Mouse (Mus musculus): ENCODE measurements at regions not wholly inside any gene's neighbourhood (a gene's known extent, or its start where the extent isn't known, plus 50 kb on each side); places are given as distances from the start of the nearest gene placed in this dataset.

GRCm38 (mm10) chr12:99622238-99622637 lies 58.9 kb upstream of the Foxn3 start:
- H3K9ac ChIP-seq (ENCODE audit: low read depth, low read length) = no peak overlapping the region
- H3K4me2 ChIP-seq (ENCODE audit: low read depth, low read length) = no peak overlapping the region
- H3K27ac ChIP-seq (ENCODE audit: low read length) = no peak overlapping the region
- no peaks in the 10 kb centered on the region for H3K36me3 ChIP-seq (ENCODE audit: control insufficient read depth, insufficient read depth, low read length)
- H3K27me3 ChIP-seq (replicated peaks; ENCODE audit: control insufficient read depth, insufficient read depth, low read length) = no peaks in the 10 kb centered on the region
- H3K4me3 ChIP-seq (ENCODE audit: low read length) = no peak overlapping the region
- H3K4me1 ChIP-seq (ENCODE audit: control insufficient read depth, insufficient read depth, low read length) = 0 out of 2 replicates have a peak, but pooled peaks cover 5% of the 10 kb centered on the region
- ATAC-seq = no peak
- no peaks in the 10 kb centered on the region for H3K9me3 ChIP-seq (ENCODE audit: control insufficient read depth, low read length)
- 85% methylated on average over 2 of the region's 2 CpGs for WGBS

- Histone ChIP-seq H3K4me3 (ENCODE audit: low read length) (no peak overlapping the region), H3K27me3 (replicated peaks; ENCODE audit: control insufficient read depth, insufficient read depth, low read length) (no peaks in the 10 kb centered on the region), H3K36me3 (ENCODE audit: control insufficient read depth, insufficient read depth, low read length) (no peaks in the 10 kb centered on the region), H3K27ac (ENCODE audit: low read length) (no peak overlapping the region), H3K4me1 (ENCODE audit: control insufficient read depth, insufficient read depth, low read length) (no peaks in the 10 kb centered on the region), H3K9ac (ENCODE audit: low read depth, low read length) (no peak overlapping the region), H3K4me2 (ENCODE audit: low read depth, low read length) (no peak overlapping the region), H3K9me3 (ENCODE audit: control insufficient read depth, low read length) (no peaks in the 10 kb centered on the region)
- WGBS = 81% methylated on average over 14 of the region's 14 CpGs
- no peak for ATAC-seq
Measured at GRCm38 (mm10) chr12:99617241-99617804, 53.9 kb upstream of the Foxn3 start.

DNA sequence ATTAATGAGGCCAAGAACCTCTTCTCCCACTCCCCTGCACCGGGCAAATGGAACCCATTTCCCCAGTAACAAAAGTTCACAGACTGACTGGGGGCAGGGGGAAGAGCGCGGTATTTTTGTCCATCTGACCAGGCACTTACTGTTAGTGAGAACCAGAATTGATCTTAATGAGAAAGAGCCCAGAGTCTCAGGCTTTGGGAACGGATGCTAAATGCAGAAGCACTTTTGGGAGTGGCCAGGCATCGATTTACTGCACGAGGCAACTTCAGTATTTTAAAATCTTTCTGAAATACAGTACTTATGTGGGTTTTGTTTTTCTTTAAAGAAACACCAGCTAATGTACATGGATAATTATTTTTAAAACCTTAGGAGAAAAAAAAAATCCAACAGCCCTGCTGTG lies 51.0 kb upstream of the Foxn3 start:
- no peaks in the 10 kb centered on the region for H3K27me3 ChIP-seq (replicated peaks; ENCODE audit: control insufficient read depth, insufficient read depth, low read length)
- no peak overlapping the region for H3K9ac ChIP-seq (ENCODE audit: low read depth, low read length)
- ATAC-seq = no peak
- no peak overlapping the region for H3K4me2 ChIP-seq (ENCODE audit: low read depth, low read length)
- 65% methylated on average over 6 of the region's 6 CpGs for WGBS
- no peak overlapping the region for H3K4me3 ChIP-seq (ENCODE audit: low read length)
- H3K27ac ChIP-seq (ENCODE audit: low read length) = no peak overlapping the region
- H3K4me1 ChIP-seq (ENCODE audit: control insufficient read depth, insufficient read depth, low read length) = no peaks in the 10 kb centered on the region
- H3K9me3 ChIP-seq (ENCODE audit: control insufficient read depth, low read length) = no peaks in the 10 kb centered on the region
- H3K36me3 ChIP-seq (ENCODE audit: control insufficient read depth, insufficient read depth, low read length) = no peaks in the 10 kb centered on the region

All from intestine, embryonic 16.5 days (tissue).